Mouse (Mus musculus) lung, postnatal 0 days (tissue): ENCODE results near the gene Zfp941. TPM values are rescaled to one million over a fixed set of nuclear protein-coding genes. Genes with fewer than 3 reads are reported as not detected.

Experiments
- ATAC-seq: fragments of 200-750 bp; cut with Nextera tagmentation; 2 replicates; pipeline ENCODE4 v1.8.0; 2017; ENCODE audit warnings: moderate library complexity
- DNase-seq: peaks from one replicate; pipeline ENCODE4 v3.0.0-alpha.2; 2016; ENCODE audit warnings: low spot score
- H3K27ac ChIP-seq: fragments of 300-500 bp; sonication (generic); 2 replicates; pipeline ENCODE4 v1.5.1; 2014; ENCODE audit warnings: antibody characterized with exemption, mild to moderate bottlenecking, low read length, mixed read lengths
- H3K27me3 ChIP-seq: fragments of 300-500 bp; sonication (generic); replicated peaks from 2 replicates; pipeline ENCODE4 v1.6.1; 2014; ENCODE audit warnings: low read length, mixed read lengths; ENCODE audit not compliant: insufficient read depth
- H3K36me3 ChIP-seq: fragments of 300-500 bp; sonication (generic); 2 replicates; pipeline ENCODE4 v1.6.1; 2014; ENCODE audit warnings: low read length, mixed read lengths; ENCODE audit not compliant: insufficient read depth
- H3K4me1 ChIP-seq: fragments of 300-500 bp; sonication (generic); 2 replicates; pipeline ENCODE4 v1.6.1; 2014; ENCODE audit warnings: antibody characterized with exemption, low read depth, low read length, mixed read lengths; ENCODE audit not compliant: insufficient read depth
- H3K4me2 ChIP-seq: fragments of 300-500 bp; sonication (generic); replicated peaks from 2 replicates; pipeline ENCODE4 v1.6.1; 2014; ENCODE audit warnings: low read depth, mild to moderate bottlenecking, low read length, moderate library complexity, mixed read lengths
- H3K4me3 ChIP-seq: fragments of 300-500 bp; sonication (generic); 2 replicates; pipeline ENCODE4 v1.5.1; 2014; ENCODE audit warnings: low read depth, low read length
- H3K9ac ChIP-seq: fragments of 300-500 bp; sonication (generic); replicated peaks from 2 replicates; pipeline ENCODE4 v1.6.1; 2014; ENCODE audit warnings: low read depth, mild to moderate bottlenecking
- H3K9me3 ChIP-seq: fragments of 300-500 bp; sonication (generic); 2 replicates; pipeline ENCODE4 v1.6.1; 2016; ENCODE audit warnings: low read length, mixed read lengths
- CTCF ChIP-seq: IDR thresholded peaks from 2 replicates; pipeline ENCODE4 v1.5.1; 2016; ENCODE audit warnings: antibody characterized with exemption, mild to moderate bottlenecking
- EP300 ChIP-seq: IDR thresholded peaks from 2 replicates; pipeline ENCODE4 v1.6.1; 2016; ENCODE audit warnings: antibody characterized with exemption, mild to moderate bottlenecking, control low read depth
- WGBS: fragments of 180-500 bp; shearing (Covaris S2); extraction: QIAGEN DNeasy Blood & Tissue Kit; methylation state at CpG from one replicate; pipeline ENCODE4 v1.1.7; 2014; 5-methylcytosine and 5-hydroxymethylcytosine counted together
- polyA plus RNA-seq: library from polyadenylated mRNA; unstranded; fragments of >200 nt; fragmentation: Nextera tagmentation; extraction: Ambion mirVana; gene quantifications from 2 replicates; pipeline ENCODE4 v1.2.1, GENCODE M21; 2015

The Zfp941 gene
- polyA plus RNA-seq, 1 experiment from 2014 or later = 0.30 TPM

GRCm38 (mm10) chr7:140763447-140764020 lies 58.4 kb downstream of the Zfp941 start, which contains the start of gene Cyp2e1:
TSS of gene Cyp2e1 (plus strand) at chr7:140763739.
- 78% methylated on average over 7 of the region's 7 CpGs for WGBS
- Histone ChIP-seq H3K4me2 (no peak within 1 kb of the TSS), H3K9ac (no peak within 1 kb of the TSS), H3K27me3 (no peaks in the 10 kb centered on the region), H3K4me1 (no peaks in the 10 kb centered on the region), H3K4me3 (no peak within 1 kb of the TSS), H3K9me3 (no peaks in the 10 kb centered on the region), H3K27ac (no peak within 1 kb of the TSS), H3K36me3 (no peaks in the 10 kb centered on the region)
- DNase-seq (no peak), ATAC-seq (no peak)
- no peak for TF ChIP-seq CTCF
- TF ChIP-seq EP300 = no peak

- no peak overlapping the region for H3K9ac ChIP-seq
- no peak overlapping the region for H3K27ac ChIP-seq
- DNase-seq = no peak
- no peaks in the 10 kb centered on the region for H3K9me3 ChIP-seq
- H3K27me3 ChIP-seq = no peaks in the 10 kb centered on the region
- TF ChIP-seq EP300 (no peak), CTCF (no peak)
- H3K4me2 ChIP-seq = no peak overlapping the region
- H3K4me3 ChIP-seq = no peak overlapping the region
- H3K4me1 ChIP-seq = no peaks in the 10 kb centered on the region
- no peak for ATAC-seq
- H3K36me3 ChIP-seq = no peaks in the 10 kb centered on the region
Measured at GRCm38 (mm10) chr7:140760647-140761046, 61.3 kb downstream of the Zfp941 start.

Other genes with a start within 250 kb of the Zfp941 start
- gene Olfr46, start 220.9 kb downstream of the Zfp941 start, polyA plus RNA-seq = 0.01 TPM in 1 of 2 replicates, not detected in the other
- gene Olfr61, start 193.2 kb downstream of the Zfp941 start, polyA plus RNA-seq = not detected in 2 replicates
- not detected in 2 replicates for gene Olfr53, start 175.7 kb downstream of the Zfp941 start, polyA plus RNA-seq
- not detected in 2 replicates for gene Olfr539, start 162.2 kb downstream of the Zfp941 start, polyA plus RNA-seq
- not detected in 2 replicates for gene Olfr45, start 140.2 kb downstream of the Zfp941 start, polyA plus RNA-seq
- gene Olfr541, start 124.9 kb downstream of the Zfp941 start, polyA plus RNA-seq = not detected in 2 replicates
- 1.5 and 1.9 TPM in 2 replicates for gene Cyp2e1, start 58.4 kb downstream of the Zfp941 start, polyA plus RNA-seq
- not detected in 2 replicates for gene Syce1, start 34.3 kb downstream of the Zfp941 start, polyA plus RNA-seq
- 12.6 and 15.0 TPM in 2 replicates for gene Urah, start 12.8 kb upstream of the Zfp941 start, polyA plus RNA-seq
- gene Scgb1c1, start 23.4 kb upstream of the Zfp941 start, polyA plus RNA-seq = 25.9 and 27.0 TPM in 2 replicates
- gene Odf3, start 25.6 kb upstream of the Zfp941 start, polyA plus RNA-seq = not detected in 2 replicates
- gene Gm45785, start 34.2 kb upstream of the Zfp941 start, polyA plus RNA-seq = not detected in 2 replicates
- gene Ric8a, start 34.8 kb upstream of the Zfp941 start, polyA plus RNA-seq = 63.6 and 68.0 TPM in 2 replicates
- 69.1 and 81.7 TPM in 2 replicates for gene Bet1l, start 35.4 kb upstream of the Zfp941 start, polyA plus RNA-seq
- 157 and 164 TPM in 2 replicates for gene Psmd13, start 59.8 kb upstream of the Zfp941 start, polyA plus RNA-seq
- 23.7 and 25.8 TPM in 2 replicates for gene Sirt3, start 60.1 kb upstream of the Zfp941 start, polyA plus RNA-seq
- 13.1 and 18.3 TPM in 2 replicates for gene Cox8b, start 78.3 kb upstream of the Zfp941 start, polyA plus RNA-seq
- 0.07 and 0.10 TPM in 2 replicates for gene Nlrp6, start 98.7 kb upstream of the Zfp941 start, polyA plus RNA-seq
- 12.7 and 14.4 TPM in 2 replicates for gene Pgghg, start 119.2 kb upstream of the Zfp941 start, polyA plus RNA-seq
- gene Ifitm5, start 128.1 kb upstream of the Zfp941 start, polyA plus RNA-seq = 1.6 and 1.8 TPM in 2 replicates
- 0.31 TPM in 1 of 2 replicates, not detected in the other for gene Gm45717, start 133.8 kb upstream of the Zfp941 start, polyA plus RNA-seq
- gene Ifitm2, start 133.8 kb upstream of the Zfp941 start, polyA plus RNA-seq = 1,373 and 1,710 TPM in 2 replicates
- 402 and 510 TPM in 2 replicates for gene Ifitm1, start 145.0 kb upstream of the Zfp941 start, polyA plus RNA-seq
- gene Ifitm3, start 188.6 kb upstream of the Zfp941 start, polyA plus RNA-seq = 779 and 1,037 TPM in 2 replicates
- 7.4 and 7.7 TPM in 2 replicates for gene Ifitm6, start 195.7 kb upstream of the Zfp941 start, polyA plus RNA-seq
- gene Gm17387, start 207.0 kb upstream of the Zfp941 start, polyA plus RNA-seq = not detected in 2 replicates
- 0.13 and 0.20 TPM in 2 replicates for gene B4galnt4, start 238.9 kb upstream of the Zfp941 start, polyA plus RNA-seq